Mouse (Mus musculus): Measurements from ENCODE around the gene Kat6b. TPM values are rescaled to one million over a fixed set of nuclear protein-coding genes. Genes with fewer than 3 reads are reported as not detected.

Gene Kat6b
- total and polyA plus RNA-seq, 3 experiments = 2.3 to 10.9 (median 8.0) TPM

DNA sequence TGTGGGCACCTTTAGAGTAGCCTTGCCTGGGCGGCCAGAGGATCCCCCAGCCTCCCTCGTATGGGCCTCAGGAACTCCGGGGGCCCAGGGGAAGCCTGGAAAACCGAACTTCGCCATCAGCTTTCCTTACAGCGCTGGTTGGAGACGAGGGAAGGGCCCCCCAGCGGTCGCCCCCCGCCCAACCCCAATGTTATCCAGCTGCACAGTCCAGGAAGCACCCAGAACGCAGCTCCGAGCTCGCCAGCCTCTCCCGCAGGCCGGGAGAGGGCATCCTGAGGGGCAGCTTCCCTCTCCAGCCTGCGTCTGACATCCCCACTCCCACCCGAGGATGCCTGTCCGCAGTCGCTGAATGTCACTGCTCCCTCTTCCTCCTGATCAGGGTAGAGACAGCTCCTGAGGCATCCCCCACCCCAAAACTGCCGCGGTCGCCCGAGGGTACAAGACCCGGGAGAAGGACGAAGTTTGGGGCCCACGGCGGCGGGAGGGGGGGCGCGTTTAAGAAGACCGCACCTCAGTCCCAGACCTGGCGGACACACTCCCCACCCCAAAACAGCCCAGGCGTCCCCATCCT, 17.9 kb downstream of the Kat6b start:
- peaks cover 0 to 5% of the 10 kb centered on the region in 2 experiments for H3K36me3 ChIP-seq (replicated peaks in 1 of 2; ENCODE audit: control insufficient read depth in 1 of 2, insufficient read depth in 1 of 2, low read length in 1 of 2)
- H3K4me3 ChIP-seq (replicated peaks in 1 of 3; ENCODE audit: low read depth in 2 of 3, low read length in 2 of 3, poor library complexity in 1 of 3) = peak overlapping the region; percentile 23 to 89 (median 80)

DNA sequence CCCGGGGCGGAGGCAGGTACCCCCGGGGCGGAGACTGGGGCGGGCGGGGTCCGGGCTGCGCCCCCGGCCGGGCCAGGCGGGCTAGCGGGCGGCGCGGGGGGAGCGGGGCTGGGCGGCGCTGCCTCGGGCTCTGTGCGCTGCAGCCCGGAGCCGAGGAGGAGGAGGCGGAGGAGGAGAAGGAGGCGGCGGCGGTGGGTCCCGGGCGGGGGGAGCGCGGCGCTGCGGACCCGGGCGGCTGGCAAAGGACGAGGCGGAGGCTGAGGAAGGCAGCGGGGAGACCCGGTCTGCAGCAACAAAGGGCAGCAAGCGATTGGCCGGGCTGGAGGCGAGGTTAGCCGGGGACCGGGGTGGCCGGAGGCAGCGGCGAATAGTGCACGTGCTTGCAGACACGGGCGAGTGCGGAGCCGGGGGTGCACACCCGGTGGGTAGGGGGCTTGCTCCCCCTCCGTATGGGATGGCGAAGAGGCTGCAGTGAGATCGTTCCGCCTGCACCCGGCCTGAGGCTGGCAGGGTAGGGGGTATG, 18.5 kb downstream of the Kat6b start:
- H3K27me3 ChIP-seq (replicated peaks) = peaks cover 11% of the 10 kb centered on the region
- DNase-seq (ENCODE audit: extremely low read depth) = peak; percentile 18
- H3K9me3 ChIP-seq (replicated peaks; ENCODE audit: low read length) = no peaks in the 10 kb centered on the region
- peak overlapping the region; percentile 54 for H3K9ac ChIP-seq (ENCODE audit: insufficient read depth, low read depth)
- peak overlapping the region; percentile 72 to 89 (median 80) for H3K4me3 ChIP-seq (replicated peaks in 1 of 3; ENCODE audit: low read depth in 2 of 3, low read length in 2 of 3, poor library complexity in 1 of 3)
- H3K27ac ChIP-seq (ENCODE audit: insufficient read depth, low read depth) = 0 out of 2 replicates have a peak overlapping the region, but pooled peaks have one; percentile 1
- H3K4me2 ChIP-seq (ENCODE audit: insufficient read depth, low read depth, poor library complexity, severe bottlenecking) = peak overlapping the region; percentile 77
- H3K79me2 ChIP-seq (replicated peaks; ENCODE audit: control insufficient read depth, extremely low read depth, insufficient read depth, poor library complexity, severe bottlenecking) = peaks cover 6% of the 10 kb centered on the region
- dilution Hi-C loops (cut with MboI; ENCODE audit: extremely low pct_ligation_motif_present, extremely low pct_unique_long_range_greater_than_20kb, low sequenced_read_pairs) = no loop called here
- H3K4me1 ChIP-seq (ENCODE audit: control insufficient read depth in 1 of 2, insufficient read depth in 2 of 2) = peaks cover 0 to 17% of the 10 kb centered on the region in 2 experiments; a peak in 3 of 4 replicates
- TF ChIP-seq MAX (IDR thresholded peaks at IDR 0.05; ENCODE audit: low read length) (0 out of 2 replicates have a peak, but pooled peaks have one; percentile 23), BHLHE40 (IDR thresholded peaks at IDR 0.05; ENCODE audit: low read depth, low read length) (peak; percentile 76), RCOR1 (conservative IDR thresholded peaks at IDR 0.05; ENCODE audit: low read depth, low read length) (no peak), MXI1 (IDR thresholded peaks at IDR 0.05; ENCODE audit: low read depth, low read length) (peak; percentile 75; the same call in 1 of the 2 replicates)
- H3K36me3 ChIP-seq (replicated peaks in 1 of 2; ENCODE audit: control insufficient read depth in 1 of 2, insufficient read depth in 1 of 2, low read length in 1 of 2) = peaks cover 0 to 5% of the 10 kb centered on the region in 2 experiments
- in situ Hi-C loops (cut with MboI; ENCODE audit: low pct_ligation_motif_present, low pct_unique_long_range_greater_than_20kb, low sequenced_read_pairs) = loop anchor here (25.0 kb wide), 1 partner anchor 238 kb away; no protein-coding TSS in a partner anchor

More for the DNA sequence above, 17.9 kb downstream of the Kat6b start:
- H3K4me2 ChIP-seq (ENCODE audit: insufficient read depth, low read depth, poor library complexity, severe bottlenecking) = peak overlapping the region; percentile 77
- no peaks in the 10 kb centered on the region for H3K9me3 ChIP-seq (replicated peaks; ENCODE audit: low read length)
- in situ Hi-C loops (cut with MboI; ENCODE audit: low pct_ligation_motif_present, low pct_unique_long_range_greater_than_20kb, low sequenced_read_pairs) (loop anchor here (25.0 kb wide), 1 partner anchor 238 kb away; no protein-coding TSS in a partner anchor), dilution Hi-C loops (cut with MboI; ENCODE audit: extremely low pct_ligation_motif_present, extremely low pct_unique_long_range_greater_than_20kb, low sequenced_read_pairs) (no loop called here)
- H3K4me1 ChIP-seq (ENCODE audit: control insufficient read depth in 1 of 2, insufficient read depth in 2 of 2) = peaks cover 0 to 17% of the 10 kb centered on the region in 2 experiments; a peak in 3 of 4 replicates
- H3K9ac ChIP-seq (ENCODE audit: insufficient read depth, low read depth) = peak overlapping the region; percentile 54; the same call in 1 of the 2 replicates
- TF ChIP-seq JUN (IDR thresholded peaks at IDR 0.05; ENCODE audit: insufficient read depth, low read depth, low read length) (no peak), RCOR1 (conservative IDR thresholded peaks at IDR 0.05; ENCODE audit: low read depth, low read length) (no peak), NRF1 (IDR thresholded peaks at IDR 0.05; ENCODE audit: low read depth, low read length) (no peak), NELFE (IDR thresholded peaks at IDR 0.05; ENCODE audit: low read depth, low read length) (no peak), MAFK (IDR thresholded peaks at IDR 0.05; ENCODE audit: insufficient replicate concordance, low read length) (no peak), ZNF384 (IDR thresholded peaks at IDR 0.05; ENCODE audit: low read depth, low read length) (no peak), MEF2A (IDR thresholded peaks at IDR 0.05; ENCODE audit: borderline replicate concordance, low read depth, low read length) (no peak), KAT2A (IDR thresholded peaks at IDR 0.05; ENCODE audit: insufficient replicate concordance, low read length) (no peak), CTCF (conservative IDR thresholded peaks at IDR 0.05 in 1 of 2, IDR thresholded peaks at IDR 0.05 in 1 of 2; ENCODE audit: low read depth in 2 of 2, low read length in 2 of 2) (no peak), ELF1 (IDR thresholded peaks at IDR 0.05; ENCODE audit: low read depth, low read length) (no peak), SMC3 (IDR thresholded peaks at IDR 0.05; ENCODE audit: low read depth, low read length) (no peak), MYC (IDR thresholded peaks at IDR 0.05; ENCODE audit: low read depth, low read length) (no peak), TBP (conservative IDR thresholded peaks at IDR 0.05; ENCODE audit: low read depth, low read length) (no peak), CHD1 (IDR thresholded peaks at IDR 0.05; ENCODE audit: low read depth, low read length) (no peak), ZKSCAN1 (IDR thresholded peaks at IDR 0.05; ENCODE audit: borderline replicate concordance, low read depth, low read length) (no peak), E2F4 (IDR thresholded peaks at IDR 0.05; ENCODE audit: insufficient replicate concordance, low read depth, low read length) (no peak), ETS1 (conservative IDR thresholded peaks at IDR 0.05; ENCODE audit: low read depth, low read length) (no peak), HCFC1 (IDR thresholded peaks at IDR 0.05; ENCODE audit: low read depth, low read length) (no peak), SIN3A (IDR thresholded peaks at IDR 0.05; ENCODE audit: low read length) (no peak), MAX (IDR thresholded peaks at IDR 0.05; ENCODE audit: low read length) (no peak)
- DNase-seq (ENCODE audit: extremely low read depth) = no peak
- H3K79me2 ChIP-seq (replicated peaks; ENCODE audit: control insufficient read depth, extremely low read depth, insufficient read depth, poor library complexity, severe bottlenecking) = peaks cover 6% of the 10 kb centered on the region
- peaks cover 11% of the 10 kb centered on the region for H3K27me3 ChIP-seq (replicated peaks)
- no peak overlapping the region for H3K27ac ChIP-seq (ENCODE audit: insufficient read depth, low read depth)

All from CH12.LX (cell line).